Mouse (Mus musculus) hindbrain, embryonic 16.5 days (tissue): ENCODE data around the gene Thg1l. TPM values are rescaled to one million over a fixed set of nuclear protein-coding genes. Genes with fewer than 3 reads are reported as not detected.

Experiments
- ATAC-seq: fragments of 200-750 bp; cut with Nextera tagmentation; 2 replicates; pipeline ENCODE4 v1.8.0; 2017; ENCODE audit warnings: moderate TSS enrichment, moderate library complexity
- H3K27ac ChIP-seq: fragments of 300-500 bp; sonication (generic); 2 replicates; pipeline ENCODE4 v1.5.1; 2014; ENCODE audit warnings: low read depth, mild to moderate bottlenecking, control low read depth, low read length, moderate library complexity
- H3K27me3 ChIP-seq: fragments of 300-500 bp; sonication (generic); replicated peaks from 2 replicates; pipeline ENCODE4 v1.6.1; 2014; ENCODE audit warnings: low read length; ENCODE audit not compliant: control insufficient read depth, insufficient read depth
- H3K36me3 ChIP-seq: fragments of 300-500 bp; sonication (generic); 2 replicates; pipeline ENCODE4 v1.6.1; 2014; ENCODE audit warnings: mild to moderate bottlenecking, low read length, moderate library complexity, mixed read lengths; ENCODE audit not compliant: control insufficient read depth, insufficient read depth
- H3K4me1 ChIP-seq: fragments of 300-500 bp; sonication (generic); 2 replicates; pipeline ENCODE4 v1.6.1; 2014; ENCODE audit warnings: low read depth, low read length; ENCODE audit not compliant: control insufficient read depth, insufficient read depth
- H3K4me2 ChIP-seq: fragments of 300-500 bp; sonication (generic); 2 replicates; pipeline ENCODE4 v1.6.1; 2014; ENCODE audit warnings: mild to moderate bottlenecking, low read length, control low read depth, moderate library complexity
- H3K4me3 ChIP-seq: fragments of 300-500 bp; sonication (generic); 2 replicates; pipeline ENCODE4 v1.5.1; 2014; ENCODE audit warnings: mild to moderate bottlenecking, low read length, control low read depth, moderate library complexity
- H3K9ac ChIP-seq: fragments of 300-500 bp; sonication (generic); 2 replicates; pipeline ENCODE4 v1.6.1; 2014; ENCODE audit warnings: low read depth, mild to moderate bottlenecking, control low read depth, low read length, moderate library complexity
- H3K9me3 ChIP-seq: fragments of 300-500 bp; sonication (generic); 2 replicates; pipeline ENCODE4 v1.6.1; 2014; ENCODE audit warnings: mild to moderate bottlenecking, low read length, moderate library complexity; ENCODE audit not compliant: control insufficient read depth
- WGBS: fragments of 180-500 bp; shearing (Covaris S2); extraction: QIAGEN DNeasy Blood & Tissue Kit; methylation state at CpG from one replicate; pipeline ENCODE4 v1.1.7; 2014; 5-methylcytosine and 5-hydroxymethylcytosine counted together
- polyA plus RNA-seq: library from polyadenylated mRNA; unstranded; fragments of >200 nt; fragmentation: Nextera tagmentation; extraction: Ambion mirVana; gene quantifications from 2 replicates; pipeline ENCODE4 v1.2.1, GENCODE M21; 2015

Gene Thg1l
- polyA plus RNA-seq, result 9.5 and 9.9 TPM in 2 replicates

DNA sequence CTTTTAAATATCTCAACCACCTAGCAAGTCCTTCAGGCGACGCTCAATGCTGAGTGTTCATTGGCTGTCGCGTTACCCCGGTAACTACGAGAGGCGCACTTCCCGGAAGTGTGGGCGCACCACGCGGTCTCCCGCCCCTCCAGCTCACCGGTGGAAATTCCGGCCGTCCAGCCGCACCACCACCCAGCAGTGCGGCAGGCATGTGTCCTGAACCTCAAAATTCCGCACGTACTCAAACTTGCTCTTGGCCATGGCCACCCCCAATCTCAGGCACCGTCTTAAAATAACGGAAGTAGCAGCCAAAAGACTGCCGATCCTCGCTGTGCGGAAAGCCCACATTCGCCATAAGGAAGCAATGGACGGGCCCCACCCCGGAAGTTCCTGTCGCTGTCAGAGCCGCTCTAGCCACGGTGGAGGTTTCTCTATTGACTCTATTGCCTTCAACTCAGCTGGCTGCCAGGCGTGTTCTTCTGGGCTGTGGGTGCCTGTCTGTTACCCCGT lies at the start of gene Thg1l:
TSS of gene Thg1l (minus strand) at position 368 of the 501 bp plus-strand sequence.
- peak; percentile 99 for ATAC-seq
- Histone ChIP-seq H3K27ac (peak within 1 kb of the TSS; percentile 81; the same call in 1 of the 2 replicates), H3K4me2 (peak within 1 kb of the TSS; percentile 60), H3K36me3 (peaks cover 4% of the 10 kb centered on the region; the same call in 1 of the 2 replicates), H3K9ac (peak within 1 kb of the TSS; percentile 74), H3K9me3 (no peaks in the 10 kb centered on the region), H3K4me3 (peak within 1 kb of the TSS; percentile 72), H3K4me1 (peaks cover 3% of the 10 kb centered on the region; the same call in 1 of the 2 replicates), H3K27me3 (no peaks in the 10 kb centered on the region)
- under 1% methylated on average over 32 of the region's 32 CpGs for WGBS

DNA sequence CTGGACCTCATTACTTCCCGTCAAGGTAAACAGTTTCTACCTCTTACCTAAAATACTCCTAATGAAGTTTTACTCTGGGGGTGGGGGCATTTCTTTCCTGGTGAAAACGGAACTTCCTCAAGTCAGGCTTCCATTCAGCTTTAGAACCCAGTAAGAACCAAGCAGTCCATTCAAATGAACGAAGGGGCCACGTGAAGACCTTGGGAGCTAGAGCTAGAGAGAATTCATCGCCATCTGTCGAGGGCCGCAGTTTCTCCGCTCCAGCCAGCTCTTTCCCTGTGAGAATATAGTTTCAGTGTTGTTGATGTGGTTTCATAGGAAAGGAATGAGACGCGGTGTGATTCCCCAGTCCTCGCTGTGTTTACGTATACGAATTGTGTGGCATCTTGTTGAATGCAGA lies 36.8 kb upstream of the Thg1l start:
- Histone ChIP-seq H3K4me2 (peak overlapping the region; percentile 53), H3K36me3 (no peaks in the 10 kb centered on the region), H3K9me3 (no peaks in the 10 kb centered on the region), H3K27me3 (no peaks in the 10 kb centered on the region), H3K4me3 (no peak overlapping the region; the same call in 1 of the 2 replicates), H3K4me1 (peaks cover 4% of the 10 kb centered on the region; the same call in 1 of the 2 replicates), H3K27ac (no peak overlapping the region), H3K9ac (no peak overlapping the region)
- no peak for ATAC-seq
- WGBS, result 49% methylated on average over 13 of the region's 13 CpGs

DNA sequence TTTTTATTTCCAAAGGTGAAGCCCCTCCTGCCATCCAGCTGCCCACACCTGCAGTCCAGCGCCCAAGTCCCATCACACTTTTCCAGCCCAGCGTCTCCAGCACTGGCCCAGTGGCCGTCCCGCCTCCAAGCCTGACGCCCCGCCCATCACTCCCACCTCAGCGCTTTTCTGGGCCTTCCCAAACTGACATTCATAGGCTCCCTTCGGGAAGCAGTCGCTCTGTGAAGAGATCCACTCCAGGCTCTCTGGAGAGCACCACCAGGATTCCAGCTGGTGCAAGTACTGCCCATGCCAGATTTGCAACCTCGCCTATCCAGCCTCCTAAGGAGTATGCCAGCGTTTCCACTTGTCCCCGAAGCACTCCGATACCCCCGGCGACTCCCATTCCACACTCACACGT lies 36.3 kb upstream of the Thg1l start:
- Histone ChIP-seq H3K9ac (peak overlapping the region; percentile 31; the same call in 1 of the 2 replicates), H3K9me3 (no peaks in the 10 kb centered on the region), H3K27me3 (no peaks in the 10 kb centered on the region), H3K4me2 (peak overlapping the region; percentile 53), H3K36me3 (no peaks in the 10 kb centered on the region), H3K27ac (no peak overlapping the region), H3K4me1 (peaks cover 4% of the 10 kb centered on the region; the same call in 1 of the 2 replicates), H3K4me3 (peak overlapping the region; percentile 30)
- 6% methylated on average over 16 of the region's 16 CpGs for WGBS
- ATAC-seq, result no peak

DNA sequence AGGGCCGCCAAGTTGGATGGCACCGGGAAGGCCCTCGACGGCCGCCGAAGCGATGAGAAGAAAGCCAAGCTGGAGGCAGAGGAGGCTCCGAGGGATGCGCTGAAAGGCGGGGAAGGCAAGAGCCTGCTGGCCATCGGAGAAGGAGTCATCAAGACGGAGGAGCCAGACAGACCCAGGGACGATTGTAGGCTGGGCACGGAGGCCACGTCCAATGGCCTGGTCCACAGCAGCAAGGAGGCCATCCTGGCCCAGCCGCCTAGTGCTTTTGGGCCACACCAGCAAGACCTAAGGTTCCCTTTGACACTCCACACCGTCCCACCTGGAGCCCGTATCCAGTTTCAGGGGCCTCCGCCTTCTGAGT lies 25.6 kb upstream of the Thg1l start:
- Histone ChIP-seq H3K4me3 (peak overlapping the region; percentile 71), H3K27me3 (no peaks in the 10 kb centered on the region), H3K4me2 (peak overlapping the region; percentile 93), H3K4me1 (no peaks in the 10 kb centered on the region; the same call in 1 of the 2 replicates), H3K27ac (no peak overlapping the region; the same call in 1 of the 2 replicates), H3K9me3 (peaks cover 4% of the 10 kb centered on the region), H3K36me3 (no peaks in the 10 kb centered on the region), H3K9ac (peak overlapping the region; percentile 85)
- 37% methylated on average over 19 of the region's 19 CpGs for WGBS
- no peak; the same call in 1 of the 2 replicates for ATAC-seq

DNA sequence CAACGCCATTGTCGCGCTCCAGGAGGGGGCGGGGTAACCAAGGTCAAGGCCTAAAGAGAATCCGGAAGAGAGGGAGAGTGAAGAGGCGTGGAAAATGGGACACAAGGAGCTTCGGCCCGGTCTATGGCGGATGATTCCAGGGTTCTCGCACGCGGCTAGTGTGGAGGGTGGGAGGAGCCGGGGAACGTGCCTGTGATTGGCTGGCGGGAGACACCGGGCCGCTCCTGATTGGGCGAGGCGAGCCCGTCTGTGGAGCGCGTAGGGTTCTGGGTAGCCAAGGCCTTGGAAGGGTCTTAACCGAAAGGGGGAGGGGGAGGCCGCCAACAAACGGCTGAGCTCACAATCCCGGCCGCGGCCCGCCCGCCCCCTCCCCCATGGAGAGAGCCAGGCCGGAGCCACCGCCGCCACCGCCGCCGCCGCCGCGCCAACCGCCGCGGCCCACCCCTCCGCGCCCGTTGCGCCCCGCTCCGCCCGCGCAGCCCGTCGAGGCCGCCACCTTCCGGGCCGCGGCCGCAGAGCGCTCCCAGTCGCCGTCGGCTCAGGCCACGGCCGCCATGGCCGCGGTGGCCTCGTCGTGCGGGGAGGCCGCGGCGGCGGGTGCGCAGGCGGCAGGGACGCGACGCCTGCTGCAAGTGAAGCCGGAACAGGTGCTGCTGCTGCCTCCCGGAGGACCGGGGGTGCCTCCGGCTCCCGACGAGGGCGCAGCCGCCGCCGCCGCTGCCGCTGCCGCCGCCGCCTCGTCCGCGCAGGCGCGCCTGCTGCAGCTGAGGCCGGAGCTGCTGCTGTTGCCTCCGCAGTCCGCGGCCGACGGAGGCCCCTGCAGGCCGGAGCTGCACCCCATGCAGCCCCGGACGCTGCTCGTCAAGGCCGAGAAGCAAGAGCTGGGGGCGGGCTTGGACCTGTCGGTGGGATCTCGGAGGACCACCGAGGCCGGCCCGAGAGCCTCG lies 24.9 kb upstream of the Thg1l start, which contains the start of gene Sox30:
TSS of gene Sox30 (plus strand) at position 365 of the 947 bp plus-strand sequence.
- Histone ChIP-seq H3K27me3 (no peaks in the 10 kb centered on the region), H3K9ac (peak within 1 kb of the TSS; percentile 85), H3K9me3 (peaks cover 4% of the 10 kb centered on the region), H3K4me1 (no peaks in the 10 kb centered on the region; the same call in 1 of the 2 replicates), H3K4me3 (peak within 1 kb of the TSS; percentile 71), H3K36me3 (no peaks in the 10 kb centered on the region), H3K4me2 (peak within 1 kb of the TSS; percentile 93), H3K27ac (peak within 1 kb of the TSS; percentile 59)
- peak; percentile 98 for ATAC-seq
- 5% methylated on average over 90 of the region's 115 CpGs for WGBS

DNA sequence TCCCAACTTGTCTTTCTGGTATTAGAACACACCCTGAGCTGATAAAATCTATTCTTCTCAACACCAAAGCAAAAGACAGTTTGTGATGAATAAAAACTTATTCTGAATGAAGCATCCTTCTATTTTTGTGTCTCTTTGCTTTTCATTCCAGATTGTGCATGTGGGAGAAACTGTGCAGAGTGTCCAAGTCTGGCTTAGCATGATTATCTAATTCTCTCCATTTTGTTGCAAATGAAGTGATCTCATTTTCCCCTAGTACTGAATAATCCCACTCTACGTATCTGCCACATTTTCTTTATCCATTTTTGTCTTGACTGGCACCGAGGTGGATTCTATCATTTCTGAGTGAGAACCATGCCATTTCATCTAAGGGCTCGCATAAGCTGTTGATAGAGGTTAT lies 20.8 kb upstream of the Thg1l start:
- H3K36me3 ChIP-seq, result no peaks in the 10 kb centered on the region
- ATAC-seq, result no peak
- no peak overlapping the region for H3K27ac ChIP-seq
- 81% methylated on average over 3 of the region's 3 CpGs for WGBS
- no peaks in the 10 kb centered on the region; the same call in 1 of the 2 replicates for H3K4me1 ChIP-seq
- no peak overlapping the region for H3K4me3 ChIP-seq
- H3K27me3 ChIP-seq, result no peaks in the 10 kb centered on the region
- peaks cover 4% of the 10 kb centered on the region for H3K9me3 ChIP-seq
- H3K9ac ChIP-seq, result no peak overlapping the region
- no peak overlapping the region for H3K4me2 ChIP-seq

DNA sequence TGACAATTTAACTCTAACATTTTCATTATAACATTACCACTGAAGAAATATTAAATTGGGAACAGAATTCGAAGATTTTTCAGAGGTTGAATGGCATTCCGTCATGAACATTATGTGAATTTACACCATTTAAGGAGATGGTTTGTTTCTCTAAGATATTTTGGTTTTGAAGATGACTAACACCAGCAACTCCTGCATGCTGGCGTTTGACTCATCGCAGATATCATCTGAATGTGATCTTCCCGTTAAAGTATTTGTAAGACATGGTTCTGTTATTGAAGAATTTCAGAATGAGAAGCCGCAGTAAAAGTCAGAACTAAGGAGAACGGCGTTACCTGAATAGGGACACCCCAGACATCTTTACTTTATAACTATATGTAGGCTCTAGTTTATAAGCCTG lies 19.2 kb upstream of the Thg1l start:
- 88% methylated on average over 8 of the region's 8 CpGs for WGBS
- Histone ChIP-seq H3K27ac (no peak overlapping the region), H3K27me3 (no peaks in the 10 kb centered on the region), H3K9me3 (no peaks in the 10 kb centered on the region), H3K4me2 (no peak overlapping the region), H3K4me3 (no peak overlapping the region), H3K4me1 (no peaks in the 10 kb centered on the region), H3K9ac (no peak overlapping the region), H3K36me3 (no peaks in the 10 kb centered on the region)
- ATAC-seq, result no peak

DNA sequence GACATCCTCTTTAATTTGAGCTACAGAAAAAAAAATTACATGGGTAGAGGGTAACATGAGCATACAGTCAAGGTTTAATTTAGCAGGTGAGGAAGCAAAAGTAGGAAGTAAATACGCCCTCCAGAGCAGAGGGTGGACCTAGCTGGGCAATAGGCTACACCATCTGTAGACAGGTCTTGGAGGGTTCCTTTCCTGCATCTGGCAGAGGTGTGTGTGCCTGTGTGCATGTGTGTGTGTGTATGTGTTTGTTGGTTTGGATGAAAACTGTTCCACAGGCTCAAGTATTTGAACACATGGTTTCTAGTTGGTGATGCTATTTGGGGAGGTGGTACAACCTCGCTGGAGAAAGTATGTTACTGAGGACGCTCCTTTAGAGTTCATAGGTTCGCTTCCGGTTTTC lies 18.3 kb upstream of the Thg1l start:
- 81% methylated on average over 5 of the region's 5 CpGs for WGBS
- H3K27ac ChIP-seq, result no peak overlapping the region
- no peaks in the 10 kb centered on the region for H3K9me3 ChIP-seq
- no peak for ATAC-seq
- no peak overlapping the region for H3K4me2 ChIP-seq
- H3K36me3 ChIP-seq, result no peaks in the 10 kb centered on the region
- H3K4me1 ChIP-seq, result no peaks in the 10 kb centered on the region
- H3K9ac ChIP-seq, result no peak overlapping the region
- no peaks in the 10 kb centered on the region for H3K27me3 ChIP-seq
- no peak overlapping the region for H3K4me3 ChIP-seq

DNA sequence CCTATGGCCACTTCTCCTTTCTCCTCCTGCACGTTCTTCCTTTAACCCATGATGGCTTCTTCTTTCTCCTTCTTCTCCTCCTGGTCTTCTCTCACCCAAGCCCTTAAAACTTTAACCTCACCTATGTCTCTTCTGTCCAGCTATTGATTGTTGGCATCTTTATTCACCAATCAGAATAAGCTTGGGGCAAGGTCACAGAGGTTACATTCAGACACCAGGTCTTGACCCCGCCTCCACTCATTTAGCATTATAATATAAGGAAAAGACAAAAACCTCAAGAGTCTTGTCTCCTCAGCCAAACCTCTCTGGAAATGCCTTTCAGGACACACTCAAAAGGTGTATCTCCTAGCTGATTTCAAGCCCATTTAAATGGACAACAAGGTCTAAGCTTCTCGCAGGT lies 13.2 kb upstream of the Thg1l start:
- Histone ChIP-seq H3K4me2 (no peak overlapping the region), H3K9ac (no peak overlapping the region), H3K4me1 (no peaks in the 10 kb centered on the region), H3K27ac (no peak overlapping the region), H3K27me3 (no peaks in the 10 kb centered on the region), H3K4me3 (no peak overlapping the region), H3K9me3 (no peaks in the 10 kb centered on the region), H3K36me3 (no peaks in the 10 kb centered on the region)
- ATAC-seq, result no peak
- WGBS, result 98% methylated on average over 3 of the region's 3 CpGs
